Mouse (Mus musculus): ENCODE results near the gene Plin4. TPM values are rescaled to one million over a fixed set of nuclear protein-coding genes. Genes with fewer than 3 reads are reported as not detected.

The Plin4 gene
- total and polyA plus RNA-seq, 3 experiments, result 0.05 TPM; not detected in 2

DNA sequence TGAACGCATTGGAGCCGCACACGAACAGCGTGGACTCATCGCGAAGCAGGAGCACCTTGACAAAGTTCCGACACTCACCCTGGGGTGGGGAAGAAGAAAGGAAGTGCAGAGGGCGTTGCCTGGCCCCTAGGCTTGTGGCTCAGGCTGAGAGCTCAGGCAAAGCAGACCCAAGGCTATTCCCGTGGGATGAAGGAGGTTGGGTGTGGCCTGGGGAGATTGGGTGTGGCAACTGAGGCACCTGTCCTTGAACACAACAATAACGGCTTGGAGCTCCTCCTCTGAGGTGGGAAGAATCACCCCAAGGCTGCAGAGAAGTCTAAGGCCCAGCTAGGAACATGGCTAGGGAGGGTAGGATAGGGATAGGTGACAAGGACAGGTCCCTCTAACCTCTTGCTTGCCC is 21.5 kb upstream of the Plin4 start:
- Histone ChIP-seq H3K9me3 (replicated peaks) (no peaks in the 10 kb centered on the region), H3K36me3 (replicated peaks) (peaks cover 40% of the 10 kb centered on the region), H3K4me1 (ENCODE audit: insufficient read depth, low read depth, low read length) (peaks cover 35% of the 10 kb centered on the region), H3K27me3 (ENCODE audit: insufficient read depth, low read length) (peaks cover 32% of the 10 kb centered on the region), H3K4me3 (ENCODE audit: low read depth, low read length) (no peak overlapping the region)
- no peak for ATAC-seq (ENCODE audit: extremely low read depth, insufficient number of reproducible peaks, low FRiP score, poor library complexity, severe bottlenecking)
- DNase-seq (ENCODE audit: low spot score), result no peak
- TF ChIP-seq CTCF (IDR thresholded peaks at IDR 0.05; ENCODE audit: low read depth, low read length) (no peak), POLR2AphosphoS5 (IDR thresholded peaks at IDR 0.05; ENCODE audit: insufficient replicate concordance, low read depth, low read length) (no peak), TAL1 (conservative IDR thresholded peaks at IDR 0.05; ENCODE audit: low read depth, low read length) (no peak), GATA2 (IDR thresholded peaks at IDR 0.05; ENCODE audit: borderline replicate concordance, low read depth, low read length) (no peak), GATA1 (IDR thresholded peaks at IDR 0.05; ENCODE audit: borderline replicate concordance, low read length) (no peak)

DNA sequence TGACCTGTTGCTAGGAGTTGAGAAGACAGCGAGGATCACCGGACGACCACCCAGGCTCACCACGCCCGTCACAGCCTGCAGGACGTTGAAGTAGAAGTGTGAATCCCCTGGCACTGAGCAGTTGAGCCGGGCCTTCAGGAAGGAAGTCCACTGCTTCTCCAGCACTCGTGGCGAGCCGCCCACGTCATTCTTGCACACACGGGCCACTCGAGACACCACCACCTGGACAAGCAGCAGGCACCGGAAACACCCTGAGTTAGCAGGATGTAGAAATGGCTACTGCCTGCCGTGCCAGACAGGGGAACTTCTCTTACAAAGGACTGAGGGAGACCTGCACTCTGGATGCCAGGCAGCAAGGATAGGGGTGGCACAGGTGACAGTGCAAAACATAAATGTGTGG is 18.6 kb upstream of the Plin4 start:
- Histone ChIP-seq H3K9me3 (replicated peaks) (no peaks in the 10 kb centered on the region), H3K36me3 (replicated peaks) (peaks cover 53% of the 10 kb centered on the region), H3K27me3 (ENCODE audit: insufficient read depth, low read length) (peaks cover 36% of the 10 kb centered on the region), H3K4me3 (ENCODE audit: low read depth, low read length) (no peak overlapping the region), H3K4me1 (ENCODE audit: insufficient read depth, low read depth, low read length) (peaks cover 21% of the 10 kb centered on the region)
- ATAC-seq (ENCODE audit: extremely low read depth, insufficient number of reproducible peaks, low FRiP score, poor library complexity, severe bottlenecking) (no peak), DNase-seq (ENCODE audit: low spot score) (no peak)
- TF ChIP-seq CTCF (IDR thresholded peaks at IDR 0.05; ENCODE audit: low read depth, low read length), result no peak
- TF ChIP-seq GATA1 (IDR thresholded peaks at IDR 0.05; ENCODE audit: borderline replicate concordance, low read length), result no peak
- no peak for TF ChIP-seq POLR2AphosphoS5 (IDR thresholded peaks at IDR 0.05; ENCODE audit: insufficient replicate concordance, low read depth, low read length)
- TF ChIP-seq GATA2 (IDR thresholded peaks at IDR 0.05; ENCODE audit: borderline replicate concordance, low read depth, low read length), result no peak
- no peak for TF ChIP-seq TAL1 (conservative IDR thresholded peaks at IDR 0.05; ENCODE audit: low read depth, low read length)

DNA sequence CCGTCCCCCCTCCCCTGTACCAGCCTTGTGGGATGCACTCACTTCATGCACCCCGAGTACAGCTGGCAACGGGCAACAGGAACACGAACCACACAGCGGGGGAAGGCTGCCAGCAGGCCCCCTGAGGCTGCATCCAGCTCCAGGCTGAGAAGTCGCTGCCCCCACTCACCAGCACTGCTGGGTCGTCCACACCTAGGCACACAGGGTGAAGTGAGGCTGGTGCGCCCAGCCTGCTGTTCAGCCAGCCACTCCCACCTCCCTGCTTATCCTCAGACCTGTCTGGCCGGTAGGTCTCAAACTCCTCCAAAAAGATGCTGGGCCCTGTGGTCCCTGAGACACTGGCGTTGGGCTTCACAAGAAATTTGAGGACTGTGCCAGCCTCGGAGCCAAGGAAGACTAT is 16.6 kb upstream of the Plin4 start:
- H3K27me3 ChIP-seq (ENCODE audit: insufficient read depth, low read length), result peaks cover 50% of the 10 kb centered on the region

DNA sequence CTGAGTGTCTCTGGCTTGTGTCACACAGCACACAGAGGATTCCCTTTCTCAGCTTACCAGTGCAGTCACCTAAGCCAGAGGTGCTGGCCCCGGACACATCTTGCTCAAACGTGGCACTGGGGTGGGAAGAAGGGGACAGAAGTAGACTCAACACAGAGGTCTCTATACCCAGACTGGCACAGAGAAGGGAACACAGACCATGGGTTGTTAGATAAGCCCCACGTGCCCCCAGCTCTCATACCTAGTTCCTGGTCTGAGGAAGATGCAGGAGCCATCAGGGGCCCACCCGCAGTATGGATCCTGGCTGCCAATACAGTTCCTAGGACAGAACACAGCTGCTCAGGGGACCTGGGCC is 15.7 kb upstream of the Plin4 start:
- no peaks in the 10 kb centered on the region for H3K9me3 ChIP-seq (replicated peaks)
- H3K36me3 ChIP-seq (replicated peaks), result peaks cover 38% of the 10 kb centered on the region
- peaks cover 5% of the 10 kb centered on the region for H3K4me1 ChIP-seq (ENCODE audit: insufficient read depth, low read depth, low read length)
- DNase-seq (ENCODE audit: low spot score) (no peak), ATAC-seq (ENCODE audit: extremely low read depth, insufficient number of reproducible peaks, low FRiP score, poor library complexity, severe bottlenecking) (no peak)
- peaks cover 54% of the 10 kb centered on the region for H3K27me3 ChIP-seq (ENCODE audit: insufficient read depth, low read length)
- H3K4me3 ChIP-seq (ENCODE audit: low read depth, low read length), result no peak overlapping the region
- no peak for TF ChIP-seq POLR2AphosphoS5 (IDR thresholded peaks at IDR 0.05; ENCODE audit: insufficient replicate concordance, low read depth, low read length)
- no peak for TF ChIP-seq GATA2 (IDR thresholded peaks at IDR 0.05; ENCODE audit: borderline replicate concordance, low read depth, low read length)
- TF ChIP-seq TAL1 (conservative IDR thresholded peaks at IDR 0.05; ENCODE audit: low read depth, low read length), result no peak
- no peak for TF ChIP-seq GATA1 (IDR thresholded peaks at IDR 0.05; ENCODE audit: borderline replicate concordance, low read length)
- no peak for TF ChIP-seq CTCF (IDR thresholded peaks at IDR 0.05; ENCODE audit: low read depth, low read length)

More for the DNA sequence above, 16.6 kb upstream of the Plin4 start:
- Histone ChIP-seq H3K4me3 (ENCODE audit: low read depth, low read length) (no peak overlapping the region), H3K4me1 (ENCODE audit: insufficient read depth, low read depth, low read length) (peaks cover 7% of the 10 kb centered on the region), H3K36me3 (replicated peaks) (peaks cover 46% of the 10 kb centered on the region), H3K9me3 (replicated peaks) (no peaks in the 10 kb centered on the region)
- no peak for TF ChIP-seq TAL1 (conservative IDR thresholded peaks at IDR 0.05; ENCODE audit: low read depth, low read length)
- no peak for TF ChIP-seq GATA2 (IDR thresholded peaks at IDR 0.05; ENCODE audit: borderline replicate concordance, low read depth, low read length)
- TF ChIP-seq GATA1 (IDR thresholded peaks at IDR 0.05; ENCODE audit: borderline replicate concordance, low read length), result no peak
- TF ChIP-seq POLR2AphosphoS5 (IDR thresholded peaks at IDR 0.05; ENCODE audit: insufficient replicate concordance, low read depth, low read length), result no peak
- TF ChIP-seq CTCF (IDR thresholded peaks at IDR 0.05; ENCODE audit: low read depth, low read length), result no peak
- DNase-seq (ENCODE audit: low spot score), result no peak
- no peak for ATAC-seq (ENCODE audit: extremely low read depth, insufficient number of reproducible peaks, low FRiP score, poor library complexity, severe bottlenecking)

DNA sequence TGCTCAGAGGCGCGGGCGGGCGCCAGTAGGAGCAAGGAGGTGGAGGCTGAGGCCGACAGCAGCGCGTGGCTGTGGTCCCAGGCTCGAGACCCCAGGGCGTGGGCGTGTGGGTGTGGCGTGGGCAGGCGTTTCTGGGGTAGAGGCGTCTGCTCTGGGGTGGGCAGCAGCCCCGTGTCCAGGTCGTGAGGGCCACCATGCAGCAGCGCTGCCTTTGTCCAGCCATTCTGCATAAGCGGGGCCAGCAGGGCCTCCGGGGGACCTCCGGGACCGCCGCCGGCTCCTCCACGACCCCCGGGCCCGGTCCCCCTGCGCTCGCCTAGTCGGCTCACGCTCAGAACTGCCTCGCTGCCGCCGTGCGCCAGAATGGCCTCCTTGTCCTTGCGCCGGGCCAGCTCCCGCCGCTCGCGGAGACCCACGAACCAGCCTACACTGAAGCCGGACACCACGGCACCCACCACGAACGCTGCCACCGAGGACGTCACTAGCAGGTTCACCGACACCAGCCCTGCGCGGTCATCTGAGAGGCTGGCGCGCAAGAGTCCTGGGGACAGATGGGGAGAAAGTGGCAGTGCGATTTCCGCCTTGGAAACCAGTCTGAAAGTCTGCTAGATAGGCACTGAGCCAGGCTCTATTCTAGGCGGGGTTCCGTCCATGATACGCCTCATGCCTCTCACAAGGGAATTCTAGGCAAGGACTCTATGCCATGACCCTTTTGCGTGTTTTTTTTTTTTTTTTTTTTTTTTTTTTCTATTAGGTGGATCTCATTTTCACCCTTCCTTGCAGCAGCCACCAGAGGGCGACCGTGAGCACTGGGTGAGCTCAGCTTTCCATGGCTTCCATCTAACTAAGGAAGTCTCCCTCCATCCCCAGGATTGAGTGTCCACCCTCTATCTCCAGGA is 15.0 kb upstream of the Plin4 start:
- H3K9me3 ChIP-seq (replicated peaks), result no peaks in the 10 kb centered on the region
- no peak for TF ChIP-seq TAL1 (conservative IDR thresholded peaks at IDR 0.05; ENCODE audit: low read depth, low read length)
- TF ChIP-seq CTCF (IDR thresholded peaks at IDR 0.05; ENCODE audit: low read depth, low read length), result peak; percentile 77
- peaks cover 34% of the 10 kb centered on the region for H3K36me3 ChIP-seq (replicated peaks)
- H3K27me3 ChIP-seq (ENCODE audit: insufficient read depth, low read length), result peaks cover 60% of the 10 kb centered on the region
- peaks cover 5% of the 10 kb centered on the region for H3K4me1 ChIP-seq (ENCODE audit: insufficient read depth, low read depth, low read length)
- ATAC-seq (ENCODE audit: extremely low read depth, insufficient number of reproducible peaks, low FRiP score, poor library complexity, severe bottlenecking) (no peak), DNase-seq (ENCODE audit: low spot score) (peak; percentile 61)
- no peak overlapping the region for H3K4me3 ChIP-seq (ENCODE audit: low read depth, low read length)

DNA sequence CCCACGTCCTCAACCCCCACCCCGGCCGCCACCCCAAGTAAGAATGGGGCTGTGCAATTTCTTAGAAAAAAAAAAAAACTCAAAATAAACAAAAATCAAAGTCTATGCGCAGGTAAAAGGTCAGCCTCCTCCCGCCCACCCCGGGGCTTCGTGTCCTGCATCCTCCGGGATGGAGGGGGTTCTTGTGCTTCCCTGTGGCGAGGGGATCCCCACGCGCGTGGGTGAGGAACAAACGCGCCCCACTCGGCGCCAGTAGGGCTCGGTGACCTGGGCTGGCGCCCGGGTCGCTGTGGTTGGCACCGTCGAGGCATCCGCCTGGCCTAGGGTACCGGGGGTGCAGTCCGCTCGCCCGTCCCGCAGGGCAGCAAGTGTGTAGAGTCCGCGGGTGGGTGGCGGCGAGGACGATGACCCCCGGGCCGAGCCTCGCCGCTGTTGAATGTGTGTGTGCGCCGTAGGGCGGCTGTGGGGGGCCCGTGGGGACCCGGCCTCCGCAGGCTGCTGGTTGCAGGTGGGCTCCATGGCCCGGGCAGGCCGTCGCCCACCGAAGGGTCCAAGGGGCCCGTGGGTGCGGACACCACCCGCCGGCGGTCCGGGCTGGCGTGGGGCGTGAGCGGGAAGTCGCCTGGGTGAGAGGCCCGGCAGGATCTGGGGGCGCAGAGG is 14.2 kb upstream of the Plin4 start:
- peaks cover 29% of the 10 kb centered on the region for H3K36me3 ChIP-seq (replicated peaks)
- peaks cover 66% of the 10 kb centered on the region for H3K27me3 ChIP-seq (ENCODE audit: insufficient read depth, low read length)
- no peak for TF ChIP-seq POLR2AphosphoS5 (IDR thresholded peaks at IDR 0.05; ENCODE audit: insufficient replicate concordance, low read depth, low read length)
- no peak for TF ChIP-seq GATA1 (IDR thresholded peaks at IDR 0.05; ENCODE audit: borderline replicate concordance, low read length)
- no peak for TF ChIP-seq CTCF (IDR thresholded peaks at IDR 0.05; ENCODE audit: low read depth, low read length)
- TF ChIP-seq GATA2 (IDR thresholded peaks at IDR 0.05; ENCODE audit: borderline replicate concordance, low read depth, low read length), result no peak
- no peak for TF ChIP-seq TAL1 (conservative IDR thresholded peaks at IDR 0.05; ENCODE audit: low read depth, low read length)
- 0 out of 2 replicates have a peak overlapping the region, but pooled peaks have one; percentile 12 for H3K4me3 ChIP-seq (ENCODE audit: low read depth, low read length)
- H3K4me1 ChIP-seq (ENCODE audit: insufficient read depth, low read depth, low read length), result peaks cover 5% of the 10 kb centered on the region
- no peak for DNase-seq (ENCODE audit: low spot score)
- ATAC-seq (ENCODE audit: extremely low read depth, insufficient number of reproducible peaks, low FRiP score, poor library complexity, severe bottlenecking), result no peak
- H3K9me3 ChIP-seq (replicated peaks), result no peaks in the 10 kb centered on the region
